Mouse (Mus musculus): ENCODE results near the gene Slc17a9. TPM values are rescaled to one million over a fixed set of nuclear protein-coding genes. Genes with fewer than 3 reads are reported as not detected.

Slc17a9 gene
- total RNA-seq, 2 experiments from 2014 or later: 0.34 to 0.57 TPM

Other genes starting within 250 kb of the Slc17a9 start
- not detected for gene Ntsr1, start 225.3 kb upstream of the Slc17a9 start, total RNA-seq (2021)
- 10 to 100 TPM; 14.5 to 14.8 TPM for gene Mrgbp, start 144.0 kb upstream of the Slc17a9 start, total RNA-seq (2021)
- gene Ogfr, start 136.0 kb upstream of the Slc17a9 start, total RNA-seq (2021): 10 to 100 TPM; 37.7 to 38.2 TPM
- gene Col9a3, start 127.5 kb upstream of the Slc17a9 start, total RNA-seq (2021): under 1 TPM; 0.46 to 0.50 TPM
- under 1 TPM in 1 of 2 experiments, not detected in 1; 0.12 TPM for gene Tcfl5, start 82.6 kb upstream of the Slc17a9 start, total RNA-seq (2021)
- gene Dido1, start 15.3 kb upstream of the Slc17a9 start, total RNA-seq (2021): 10 to 100 TPM; 39.0 to 39.7 TPM
- 10 to 100 TPM; 64.7 to 69.6 TPM for gene Gid8, start 15.1 kb upstream of the Slc17a9 start, total RNA-seq (2021)
- not detected for gene Bhlhe23, start 51.6 kb downstream of the Slc17a9 start, total RNA-seq (2021)
- 10 to 100 TPM; 43.1 to 43.9 TPM for gene Ythdf1, start 195.7 kb downstream of the Slc17a9 start, total RNA-seq (2021)
- gene Birc7, start 203.8 kb downstream of the Slc17a9 start, total RNA-seq (2021): not detected
- gene Nkain4, start 229.4 kb downstream of the Slc17a9 start, total RNA-seq (2021): 10 to 100 TPM; 15.3 to 15.7 TPM
- 10 to 100 TPM; 41.0 to 41.8 TPM for gene Arfgap1, start 242.0 kb downstream of the Slc17a9 start, total RNA-seq (2021)

Measured in heart, postnatal 14 days (tissue).